Mouse (Mus musculus): ENCODE results near the gene Klhl42. TPM values are rescaled to one million over a fixed set of nuclear protein-coding genes. Genes with fewer than 3 reads are reported as not detected.
A peak's percentile ranks its signal among the peaks of the same experiment; 100 is the strongest.

Gene Klhl42
- polyA plus RNA-seq, 1 experiment from 2014 or later: 6.3 TPM

DNA sequence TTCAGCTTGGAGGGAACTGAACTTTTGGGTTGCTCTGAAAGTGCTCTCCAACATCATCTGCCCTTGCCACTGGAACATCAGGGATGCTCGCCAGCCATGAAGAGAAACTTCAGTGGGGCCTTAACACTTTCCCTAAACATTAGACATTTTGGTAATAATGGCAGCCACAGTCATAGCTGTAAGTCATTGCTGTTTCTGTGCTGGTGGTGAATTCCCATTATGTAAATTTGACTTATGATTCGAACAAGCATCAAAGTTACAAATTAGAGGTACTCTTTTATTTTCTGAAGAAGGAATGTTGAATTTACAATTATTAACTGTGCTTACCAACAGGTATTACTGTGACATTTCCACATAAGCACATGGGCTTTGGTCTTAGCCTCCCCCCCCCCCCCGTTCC, 27.0 kb downstream of the Klhl42 start:
- no peak overlapping the region for H3K4me2 ChIP-seq (ENCODE audit: low read length)
- WGBS: 83% methylated on average over 3 of the region's 3 CpGs
- no peaks in the 10 kb centered on the region for H3K36me3 ChIP-seq (ENCODE audit: control insufficient read depth, insufficient read depth, low read length)
- no peaks in the 10 kb centered on the region for H3K27me3 ChIP-seq (ENCODE audit: control insufficient read depth, insufficient read depth, low read length)
- peaks cover 5 to 8% of the 10 kb centered on the region in 2 experiments for H3K4me1 ChIP-seq (ENCODE audit: control insufficient read depth in 2 of 2, insufficient read depth in 2 of 2, low read length in 2 of 2)
- H3K9ac ChIP-seq (ENCODE audit: low read length): no peak overlapping the region
- ATAC-seq (ENCODE audit: insufficient number of reproducible peaks, insufficient read depth, low FRiP score, low read depth): no peak
- no peak overlapping the region for H3K27ac ChIP-seq (replicated peaks in 1 of 2; ENCODE audit: control insufficient read depth in 1 of 2, insufficient read depth in 1 of 2, low read depth in 2 of 2, low read length in 2 of 2)
- no peaks in the 10 kb centered on the region for H3K9me3 ChIP-seq (ENCODE audit: control insufficient read depth, low read length)
- no peak overlapping the region for H3K4me3 ChIP-seq (ENCODE audit: control insufficient read depth in 1 of 2, insufficient read depth in 1 of 2, low read depth in 1 of 2, low read length in 2 of 2)

- Histone ChIP-seq H3K36me3 (ENCODE audit: control insufficient read depth, insufficient read depth, low read length) (no peaks in the 10 kb centered on the region), H3K9me3 (ENCODE audit: control insufficient read depth, low read length) (no peaks in the 10 kb centered on the region), H3K4me1 (ENCODE audit: control insufficient read depth in 2 of 2, insufficient read depth in 2 of 2, low read length in 2 of 2) (peaks cover 5 to 8% of the 10 kb centered on the region in 2 experiments), H3K27me3 (ENCODE audit: control insufficient read depth, insufficient read depth, low read length) (no peaks in the 10 kb centered on the region), H3K4me2 (ENCODE audit: low read length) (peak overlapping the region; percentile 25; the same call in 1 of the 2 replicates), H3K27ac (replicated peaks in 1 of 2; ENCODE audit: control insufficient read depth in 1 of 2, insufficient read depth in 1 of 2, low read depth in 2 of 2, low read length in 2 of 2) (no peak overlapping the region), H3K4me3 (ENCODE audit: control insufficient read depth in 1 of 2, insufficient read depth in 1 of 2, low read depth in 1 of 2, low read length in 2 of 2) (no peak overlapping the region), H3K9ac (ENCODE audit: low read length) (no peak overlapping the region)
- no peak for ATAC-seq (ENCODE audit: insufficient number of reproducible peaks, insufficient read depth, low FRiP score, low read depth)
- WGBS: 17% methylated on average over 6 of the region's 6 CpGs
Observed at GRCm38 (mm10) chr6:147121320-147121719, 30.1 kb downstream of the Klhl42 start.

DNA sequence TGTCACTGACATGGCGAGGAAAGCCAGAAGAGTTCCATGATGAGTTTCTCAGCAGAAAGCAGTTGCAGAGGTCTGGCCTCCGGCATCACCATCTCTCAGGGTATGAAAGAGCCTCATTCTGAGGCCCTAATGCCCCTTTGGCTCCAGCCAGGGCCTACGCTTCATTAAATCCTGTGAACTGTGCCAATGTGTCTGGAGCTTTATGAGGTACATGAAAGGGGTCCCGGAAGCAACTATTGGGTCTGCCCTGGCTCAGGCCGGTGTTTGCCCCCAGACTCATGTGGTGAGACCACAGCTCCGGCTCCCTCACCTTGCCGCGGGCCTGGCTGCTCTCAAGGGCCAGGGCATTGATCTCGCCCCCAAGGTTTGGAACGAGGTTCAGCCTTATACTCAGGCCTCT, 36.1 kb downstream of the Klhl42 start:
- Histone ChIP-seq H3K9me3 (ENCODE audit: control insufficient read depth, low read length) (no peaks in the 10 kb centered on the region), H3K27me3 (ENCODE audit: control insufficient read depth, insufficient read depth, low read length) (no peaks in the 10 kb centered on the region), H3K27ac (replicated peaks in 1 of 2; ENCODE audit: control insufficient read depth in 1 of 2, insufficient read depth in 1 of 2, low read depth in 2 of 2, low read length in 2 of 2) (no peak overlapping the region), H3K4me2 (ENCODE audit: low read length) (no peak overlapping the region), H3K36me3 (ENCODE audit: control insufficient read depth, insufficient read depth, low read length) (no peaks in the 10 kb centered on the region), H3K4me1 (ENCODE audit: control insufficient read depth in 2 of 2, insufficient read depth in 2 of 2, low read length in 2 of 2) (no peaks in the 10 kb centered on the region), H3K9ac (ENCODE audit: low read length) (no peak overlapping the region), H3K4me3 (ENCODE audit: control insufficient read depth in 1 of 2, insufficient read depth in 1 of 2, low read depth in 1 of 2, low read length in 2 of 2) (no peak overlapping the region)
- WGBS: 84% methylated on average over 10 of the region's 10 CpGs
- ATAC-seq (ENCODE audit: insufficient number of reproducible peaks, insufficient read depth, low FRiP score, low read depth): no peak

GRCm38 (mm10) chr6:147138260-147138659, 47.1 kb downstream of the Klhl42 start:
- H3K36me3 ChIP-seq (ENCODE audit: control insufficient read depth, insufficient read depth, low read length): no peaks in the 10 kb centered on the region
- no peak overlapping the region for H3K9ac ChIP-seq (ENCODE audit: low read length)
- H3K27me3 ChIP-seq (ENCODE audit: control insufficient read depth, insufficient read depth, low read length): no peaks in the 10 kb centered on the region
- no peaks in the 10 kb centered on the region for H3K4me1 ChIP-seq (ENCODE audit: control insufficient read depth in 2 of 2, insufficient read depth in 2 of 2, low read length in 2 of 2)
- H3K4me2 ChIP-seq (ENCODE audit: low read length): no peak overlapping the region
- no peaks in the 10 kb centered on the region for H3K9me3 ChIP-seq (ENCODE audit: control insufficient read depth, low read length)
- H3K27ac ChIP-seq (replicated peaks in 1 of 2; ENCODE audit: control insufficient read depth in 1 of 2, insufficient read depth in 1 of 2, low read depth in 2 of 2, low read length in 2 of 2): no peak overlapping the region
- WGBS: 41% methylated on average over 3 of the region's 3 CpGs
- ATAC-seq (ENCODE audit: insufficient number of reproducible peaks, insufficient read depth, low FRiP score, low read depth): no peak
- no peak overlapping the region for H3K4me3 ChIP-seq (ENCODE audit: control insufficient read depth in 1 of 2, insufficient read depth in 1 of 2, low read depth in 1 of 2, low read length in 2 of 2)

DNA sequence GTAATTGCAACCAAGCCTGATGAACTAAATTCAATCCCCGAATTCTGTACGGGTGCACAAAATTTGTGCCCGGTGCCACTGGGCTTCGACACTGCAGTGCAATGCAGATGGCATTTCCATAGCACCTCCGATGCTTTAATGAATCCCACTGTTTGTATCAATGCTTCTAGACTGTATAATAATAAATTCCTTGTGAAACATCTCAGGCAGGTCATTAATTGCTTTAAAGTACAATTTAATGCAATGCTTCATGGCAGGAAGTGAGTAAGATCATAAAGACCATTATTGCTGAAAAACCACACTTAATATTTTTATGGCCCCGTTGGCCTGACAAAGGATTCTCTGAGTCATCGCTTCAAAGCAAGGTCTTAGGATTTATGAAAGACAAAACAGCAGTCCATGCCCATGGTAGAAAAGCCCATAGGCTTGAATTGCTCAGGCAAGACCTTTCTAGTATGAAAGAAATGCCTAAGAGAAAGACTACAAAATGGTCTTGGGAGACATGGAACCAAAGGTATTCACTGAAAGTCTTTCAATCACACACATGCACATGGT, 49.5 kb downstream of the Klhl42 start:
- H3K9me3 ChIP-seq (ENCODE audit: control insufficient read depth, low read length): no peaks in the 10 kb centered on the region
- H3K9ac ChIP-seq (ENCODE audit: low read length): no peak overlapping the region
- peaks cover 12 to 14% of the 10 kb centered on the region in 2 experiments for H3K4me1 ChIP-seq (ENCODE audit: control insufficient read depth in 2 of 2, insufficient read depth in 2 of 2, low read length in 2 of 2)
- no peak for ATAC-seq (ENCODE audit: insufficient number of reproducible peaks, insufficient read depth, low FRiP score, low read depth)
- no peak overlapping the region for H3K4me2 ChIP-seq (ENCODE audit: low read length)
- no peak overlapping the region for H3K27ac ChIP-seq (replicated peaks in 1 of 2; ENCODE audit: control insufficient read depth in 1 of 2, insufficient read depth in 1 of 2, low read depth in 2 of 2, low read length in 2 of 2)
- WGBS: 88% methylated on average over 7 of the region's 7 CpGs
- no peaks in the 10 kb centered on the region for H3K36me3 ChIP-seq (ENCODE audit: control insufficient read depth, insufficient read depth, low read length)
- H3K4me3 ChIP-seq (ENCODE audit: control insufficient read depth in 1 of 2, insufficient read depth in 1 of 2, low read depth in 1 of 2, low read length in 2 of 2): no peak overlapping the region
- H3K27me3 ChIP-seq (ENCODE audit: control insufficient read depth, insufficient read depth, low read length): no peaks in the 10 kb centered on the region

- H3K4me2 ChIP-seq (ENCODE audit: low read length): no peak overlapping the region
- H3K27me3 ChIP-seq (ENCODE audit: control insufficient read depth, insufficient read depth, low read length): no peaks in the 10 kb centered on the region
- no peak overlapping the region for H3K9ac ChIP-seq (ENCODE audit: low read length)
- no peaks in the 10 kb centered on the region for H3K36me3 ChIP-seq (ENCODE audit: control insufficient read depth, insufficient read depth, low read length)
- ATAC-seq (ENCODE audit: insufficient number of reproducible peaks, insufficient read depth, low FRiP score, low read depth): no peak
- H3K27ac ChIP-seq (replicated peaks in 1 of 2; ENCODE audit: control insufficient read depth in 1 of 2, insufficient read depth in 1 of 2, low read depth in 2 of 2, low read length in 2 of 2): peak overlapping the region in 1 of 2 experiments; percentile 66; a peak in 2 of 4 replicates
- WGBS: 71% methylated on average over 5 of the region's 5 CpGs
- H3K4me3 ChIP-seq (ENCODE audit: control insufficient read depth in 1 of 2, insufficient read depth in 1 of 2, low read depth in 1 of 2, low read length in 2 of 2): no peak overlapping the region
- peaks cover 15 to 20% of the 10 kb centered on the region in 2 experiments for H3K4me1 ChIP-seq (ENCODE audit: control insufficient read depth in 2 of 2, insufficient read depth in 2 of 2, low read length in 2 of 2)
- H3K9me3 ChIP-seq (ENCODE audit: control insufficient read depth, low read length): no peaks in the 10 kb centered on the region
Observed at GRCm38 (mm10) chr6:147144664-147145063, 53.5 kb downstream of the Klhl42 start.

DNA sequence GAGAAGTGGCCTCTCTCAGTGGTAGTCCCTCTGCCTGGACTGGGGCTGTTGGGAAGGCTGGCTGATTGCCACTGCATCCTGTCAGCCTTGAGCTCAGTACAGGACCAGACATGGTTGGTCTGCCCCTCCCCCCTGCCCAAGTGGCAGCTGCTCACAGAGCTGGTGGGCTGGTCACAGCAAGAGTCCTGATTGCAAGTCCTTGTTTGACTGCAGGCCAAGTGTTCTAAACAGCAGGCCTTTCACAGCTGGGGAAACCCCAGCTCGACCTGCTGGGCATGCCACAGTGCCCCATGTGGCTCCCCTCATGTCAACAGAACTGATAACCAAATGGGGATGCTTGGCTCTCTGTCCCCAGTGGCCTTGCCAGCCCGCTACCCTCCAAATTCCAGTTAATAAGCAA, 54.1 kb downstream of the Klhl42 start:
- no peak overlapping the region for H3K4me3 ChIP-seq (ENCODE audit: control insufficient read depth in 1 of 2, insufficient read depth in 1 of 2, low read depth in 1 of 2, low read length in 2 of 2)
- H3K9me3 ChIP-seq (ENCODE audit: control insufficient read depth, low read length): no peaks in the 10 kb centered on the region
- H3K36me3 ChIP-seq (ENCODE audit: control insufficient read depth, insufficient read depth, low read length): no peaks in the 10 kb centered on the region
- WGBS: 10% methylated on average over 2 of the region's 2 CpGs
- peak overlapping the region; percentile 7; the same call in 1 of the 2 replicates for H3K4me2 ChIP-seq (ENCODE audit: low read length)
- peak overlapping the region; percentile 53 to 70 for H3K27ac ChIP-seq (replicated peaks in 1 of 2; ENCODE audit: control insufficient read depth in 1 of 2, insufficient read depth in 1 of 2, low read depth in 2 of 2, low read length in 2 of 2)
- no peaks in the 10 kb centered on the region for H3K27me3 ChIP-seq (ENCODE audit: control insufficient read depth, insufficient read depth, low read length)
- H3K4me1 ChIP-seq (ENCODE audit: control insufficient read depth in 2 of 2, insufficient read depth in 2 of 2, low read length in 2 of 2): peaks cover 15 to 20% of the 10 kb centered on the region in 2 experiments
- peak; percentile 99 for ATAC-seq (ENCODE audit: insufficient number of reproducible peaks, insufficient read depth, low FRiP score, low read depth)
- H3K9ac ChIP-seq (ENCODE audit: low read length): no peak overlapping the region

- H3K4me2 ChIP-seq (ENCODE audit: low read length): peak overlapping the region; percentile 7; the same call in 1 of the 2 replicates
- H3K36me3 ChIP-seq (ENCODE audit: control insufficient read depth, insufficient read depth, low read length): no peaks in the 10 kb centered on the region
- 48% methylated on average over 10 of the region's 10 CpGs for WGBS
- H3K9me3 ChIP-seq (ENCODE audit: control insufficient read depth, low read length): no peaks in the 10 kb centered on the region
- H3K27me3 ChIP-seq (ENCODE audit: control insufficient read depth, insufficient read depth, low read length): no peaks in the 10 kb centered on the region
- no peak overlapping the region for H3K9ac ChIP-seq (ENCODE audit: low read length)
- H3K4me3 ChIP-seq (ENCODE audit: control insufficient read depth in 1 of 2, insufficient read depth in 1 of 2, low read depth in 1 of 2, low read length in 2 of 2): no peak overlapping the region
- peaks cover 15 to 20% of the 10 kb centered on the region in 2 experiments for H3K4me1 ChIP-seq (ENCODE audit: control insufficient read depth in 2 of 2, insufficient read depth in 2 of 2, low read length in 2 of 2)
- ATAC-seq (ENCODE audit: insufficient number of reproducible peaks, insufficient read depth, low FRiP score, low read depth): no peak
- peak overlapping the region; percentile 53 to 70 for H3K27ac ChIP-seq (replicated peaks in 1 of 2; ENCODE audit: control insufficient read depth in 1 of 2, insufficient read depth in 1 of 2, low read depth in 2 of 2, low read length in 2 of 2)
Observed at GRCm38 (mm10) chr6:147145753-147146152, 54.6 kb downstream of the Klhl42 start.
